Mouse (Mus musculus): ENCODE measurements around the gene Igf1. TPM values are rescaled to one million over a fixed set of nuclear protein-coding genes. Genes with fewer than 3 reads are reported as not detected.

Gene Igf1
- total RNA-seq, 2 experiments from 2014 or later: 11.2 to 13.4 TPM

DNA sequence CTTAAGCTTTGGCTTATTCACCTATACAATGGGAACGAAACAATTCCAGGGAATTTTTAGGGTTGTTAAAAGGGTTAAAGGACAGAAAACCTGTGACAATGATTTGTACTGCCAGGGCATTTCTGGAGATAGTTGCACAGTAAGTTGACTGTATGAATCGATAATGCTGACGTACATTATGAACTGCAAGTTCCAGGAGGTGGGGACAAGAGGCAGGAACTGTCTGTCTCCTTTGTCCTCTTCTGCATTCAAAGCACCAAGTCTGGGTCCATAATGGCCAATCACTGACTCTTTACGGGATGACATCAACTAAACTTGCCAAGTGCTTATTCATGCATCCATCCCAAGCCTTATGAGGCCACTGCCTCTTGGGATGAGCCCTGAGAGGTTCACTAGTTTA is 39.3 kb downstream of the Igf1 start:
- no peak for DNase-seq

DNA sequence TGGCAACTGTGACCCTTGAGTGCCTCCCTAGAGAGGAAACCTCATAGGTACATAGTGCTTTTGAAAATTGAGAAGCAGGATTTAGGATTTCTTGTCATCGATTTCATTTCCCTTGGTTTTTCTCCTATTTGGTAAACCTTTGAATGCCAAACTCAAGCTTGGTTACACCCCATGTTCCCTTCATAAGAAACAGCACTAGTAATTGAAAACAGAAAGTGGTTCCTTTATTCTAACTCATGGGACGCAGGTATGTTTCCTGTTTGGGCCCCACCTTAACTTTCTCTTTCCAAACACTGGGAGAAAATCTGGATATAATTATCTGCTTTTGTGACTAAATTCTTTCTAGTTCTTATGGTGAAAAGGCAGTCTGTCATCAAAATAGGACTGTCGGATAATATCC is 40.8 kb downstream of the Igf1 start:
- no peak for DNase-seq

GRCm38 (mm10) chr10:87901916-87902315 is 43.9 kb downstream of the Igf1 start:
- DNase-seq: peak; percentile 59 to 67

- no peak for DNase-seq
These were observed 46.3 kb downstream of the Igf1 start for GRCm38 (mm10) chr10:87904324-87904723.

DNA sequence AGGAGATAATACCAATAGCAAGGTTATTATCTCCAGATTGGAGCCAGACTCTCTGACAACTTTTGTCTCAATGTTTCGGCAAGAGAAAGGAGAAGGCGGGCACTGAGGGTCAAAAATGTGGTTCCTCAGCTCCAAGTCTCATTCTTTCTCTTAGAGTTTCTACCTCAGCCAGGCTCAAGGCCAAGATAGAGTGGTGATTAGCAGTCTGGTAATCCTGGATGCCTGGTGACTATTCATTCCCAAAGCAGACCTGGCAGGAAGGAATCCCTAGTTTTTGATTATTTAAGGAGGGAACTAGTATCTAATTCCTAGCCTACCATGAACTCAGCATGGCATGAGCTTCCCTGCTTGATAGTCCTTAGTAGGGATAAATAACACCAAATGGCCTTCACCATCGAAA is 47.0 kb downstream of the Igf1 start:
- no peak for DNase-seq

GRCm38 (mm10) chr10:87906121-87906520 is 48.1 kb downstream of the Igf1 start:
- DNase-seq: no peak

DNA sequence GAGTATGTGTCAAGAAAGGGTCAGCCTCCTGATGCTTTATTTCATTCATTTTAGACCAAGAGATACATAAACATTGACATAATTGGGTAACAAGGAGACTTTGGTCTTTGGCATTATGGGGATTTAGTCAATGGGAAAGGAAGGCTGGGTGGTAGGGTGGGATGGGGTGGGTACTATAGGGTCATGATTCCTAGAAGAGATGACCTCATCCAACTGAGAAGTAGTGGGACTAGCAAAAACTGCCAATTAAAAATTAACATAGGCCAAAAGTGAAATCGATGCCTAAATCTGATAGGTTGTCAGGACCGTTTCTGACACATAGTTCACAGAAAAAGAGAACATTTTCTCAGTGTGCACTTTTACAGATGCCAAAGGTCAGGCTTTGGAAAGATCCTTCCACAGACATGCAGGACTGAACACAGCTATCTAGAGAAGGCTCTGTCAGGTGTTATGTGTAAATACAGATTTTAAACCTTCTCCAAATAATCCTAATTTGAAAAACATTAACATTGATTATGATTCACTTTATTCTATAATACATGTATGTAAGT is 48.8 kb downstream of the Igf1 start:
- no peak for DNase-seq

- no peak for DNase-seq
These were observed 55.8 kb downstream of the Igf1 start for GRCm38 (mm10) chr10:87913852-87914251.

GRCm38 (mm10) chr10:87914932-87915331 is 56.9 kb downstream of the Igf1 start:
- DNase-seq: no peak

- DNase-seq: no peak
These were observed 57.7 kb downstream of the Igf1 start for GRCm38 (mm10) chr10:87915782-87916181.

GRCm38 (mm10) chr10:87922263-87922662 is 64.2 kb downstream of the Igf1 start:
- peak in 1 of 2 experiments; percentile 12 for DNase-seq

DNA sequence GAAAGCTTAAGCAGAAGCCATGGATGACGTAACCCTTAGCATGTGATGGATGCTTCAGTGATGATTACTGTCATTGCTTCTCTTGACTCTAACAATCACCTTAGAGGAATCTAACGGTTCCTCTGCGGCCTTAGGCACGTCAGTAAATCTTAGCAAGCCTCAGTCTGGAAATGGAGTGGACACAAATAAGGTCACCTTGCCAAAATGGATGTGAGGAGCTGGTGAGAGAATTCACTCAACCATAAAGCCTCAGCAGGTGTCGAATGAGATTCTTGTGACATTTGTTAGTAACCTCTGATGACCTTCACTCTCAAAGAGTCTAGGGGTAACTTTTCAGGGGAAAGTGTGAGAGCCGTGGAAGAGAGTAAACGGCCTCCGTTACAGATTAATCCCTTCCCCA is 68.5 kb downstream of the Igf1 start:
- peak in 1 of 2 experiments; percentile 13 for DNase-seq

- peak; percentile 76 to 77 for DNase-seq
These were observed 69.1 kb downstream of the Igf1 start for GRCm38 (mm10) chr10:87927131-87927609.

DNA sequence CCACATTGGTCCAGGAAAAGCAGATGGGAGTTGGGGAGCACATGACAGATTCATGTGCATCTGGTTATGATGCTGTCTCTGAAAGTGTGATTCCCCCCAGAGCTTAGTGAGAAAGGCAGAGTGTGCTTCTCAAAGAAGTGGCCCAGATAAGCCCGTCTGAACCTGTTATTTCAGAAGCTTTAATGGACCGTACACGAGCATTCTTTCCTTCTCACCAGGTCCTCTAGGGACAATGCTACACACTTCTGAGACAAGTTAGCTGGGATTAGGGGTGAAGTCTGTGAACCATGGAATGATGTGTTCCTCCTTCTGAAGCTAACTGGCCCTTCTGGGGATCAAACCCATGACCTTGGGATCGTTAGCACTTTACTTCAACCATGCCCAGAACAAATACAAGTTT is 90.1 kb downstream of the Igf1 start:
- no peak for DNase-seq

DNA sequence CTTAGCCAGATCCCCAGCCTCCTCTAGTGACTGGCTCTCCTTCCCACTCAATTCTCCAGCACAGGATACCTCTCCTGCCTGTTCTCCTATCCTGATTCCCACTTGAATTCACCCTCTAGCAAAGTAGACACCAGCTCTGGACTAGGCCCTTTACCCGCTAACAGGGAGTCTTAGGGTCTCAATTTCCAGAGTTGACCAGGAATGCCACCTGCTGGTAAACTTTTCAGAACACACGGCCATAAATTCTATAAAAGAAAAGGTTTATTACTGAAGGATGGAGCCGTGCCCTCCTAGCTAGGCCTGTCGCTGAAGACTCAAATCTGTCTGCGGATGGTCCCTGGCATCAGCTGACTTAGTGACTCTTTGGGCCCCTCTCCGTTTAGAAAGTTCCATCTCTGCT is 113.5 kb downstream of the Igf1 start:
- peak; percentile 9 to 51 for DNase-seq

DNA sequence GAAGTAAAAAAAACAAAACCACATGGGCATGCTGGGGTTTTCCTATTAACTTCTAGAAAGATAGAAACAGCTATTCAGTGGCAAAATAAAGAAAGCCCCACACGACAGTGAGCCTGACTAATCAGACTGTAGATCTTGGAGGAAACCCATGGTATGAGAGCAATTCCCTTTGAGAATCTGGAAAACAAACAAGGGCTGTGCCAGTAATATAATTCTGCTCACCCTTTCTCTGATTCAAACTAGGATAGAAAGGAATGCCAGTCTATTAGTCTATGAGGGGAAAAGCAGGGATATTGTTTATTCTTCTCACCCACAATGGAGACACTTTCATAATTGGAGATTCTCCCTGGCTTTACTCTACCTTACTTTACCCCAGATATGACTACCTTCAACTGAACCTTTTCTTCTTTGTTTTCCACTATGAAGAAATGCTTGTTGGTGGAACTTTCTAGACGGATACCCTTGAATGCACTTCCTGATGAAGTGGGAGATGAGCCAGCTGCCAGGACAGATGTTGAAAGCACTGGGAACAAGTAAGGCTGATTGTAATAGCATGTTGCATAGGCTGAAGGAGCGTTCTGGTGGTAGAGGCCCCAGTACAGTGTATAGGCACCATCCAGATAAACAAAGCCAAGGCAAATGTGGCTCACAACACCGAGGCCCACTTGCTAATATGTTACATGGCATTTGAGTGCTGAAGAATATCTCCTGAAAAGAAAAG is 116.0 kb downstream of the Igf1 start:
- DNase-seq: no peak

GRCm38 (mm10) chr10:87985375-87985774 is 127.3 kb downstream of the Igf1 start:
- no peak for DNase-seq

DNA sequence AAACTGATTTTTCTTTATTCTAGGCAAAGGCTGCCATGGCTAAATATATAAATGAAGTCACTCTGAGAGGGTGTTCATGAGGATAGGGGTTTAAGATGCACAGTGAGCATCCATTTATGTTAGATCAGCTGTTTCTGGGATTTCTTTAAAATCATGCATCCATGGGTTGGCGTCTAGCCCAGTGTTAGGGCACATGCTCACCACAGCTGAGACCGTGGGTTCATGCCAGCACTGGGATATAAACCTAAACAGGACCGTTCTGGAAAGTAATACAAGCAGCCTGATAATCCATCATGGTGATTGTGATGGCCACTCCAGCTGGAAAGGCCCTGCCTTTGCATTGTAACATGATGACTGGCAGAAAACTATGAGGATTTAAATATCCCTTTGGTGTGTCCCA is 128.1 kb downstream of the Igf1 start:
- no peak for DNase-seq

Other genes starting within 250 kb of the Igf1 start
- gene Pmch, start 232.8 kb downstream of the Igf1 start, total RNA-seq (2021): not detected

Measured in heart, adult 18-20 months (tissue).